10 mouse cellular contexts compared by ENCODE assay signal in the genomic region with DNA sequence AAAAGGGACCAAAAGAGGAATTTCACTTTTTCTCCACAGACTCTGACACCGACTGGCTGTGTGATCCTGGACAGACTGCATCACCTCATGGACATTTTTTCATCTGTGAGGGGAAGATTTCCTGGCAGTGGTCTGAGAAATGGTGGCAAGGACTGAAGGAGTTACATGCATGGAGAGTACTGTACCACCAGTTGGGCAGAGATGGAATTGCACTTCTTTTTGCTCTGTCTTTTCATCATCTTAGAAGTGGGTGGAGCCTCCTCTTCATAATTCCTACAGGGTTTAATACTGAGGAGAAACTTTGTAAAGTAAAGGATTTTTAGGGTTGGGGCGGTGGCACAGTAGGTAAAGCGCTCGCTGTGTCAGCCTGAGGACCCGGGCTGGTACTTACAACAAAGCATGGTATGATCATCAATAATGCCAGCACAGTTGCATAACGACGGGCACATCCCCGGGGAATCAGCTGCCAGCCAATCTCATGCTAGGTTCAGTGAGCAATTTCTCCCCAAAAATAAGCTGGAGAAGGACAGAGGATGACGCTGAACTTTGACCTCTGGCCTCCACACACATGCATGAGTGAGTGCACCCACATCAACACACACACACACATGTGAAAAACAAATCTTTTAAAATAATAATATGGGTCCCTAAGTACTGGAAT. TPM values are rescaled to one million over a fixed set of nuclear protein-coding genes. Genes with fewer than 3 reads are reported as not detected.
DNase-seq lines count a peak whose midpoint lies in the region; ATAC-seq and TF ChIP-seq lines count a peak whose summit lies in the region.
"Had no signal": no experiment of that assay in that cellular context is flagged by ENCODE, and none has a peak within 500 bp of the region (broad histone marks: within the 10 kb centered on the region; RNA-seq: fewer than 3 reads in every experiment).

No protein-coding gene starts in this region.

- TF ChIP-seq CTCF in liver, embryonic 14.5 days (IDR thresholded peaks at IDR 0.05; ENCODE audit: low read depth): peak; percentile 43

- H3K4me2 ChIP-seq in liver, embryonic 14.5 days (ENCODE audit: low read depth): no peak overlapping the region
- H3K4me2 ChIP-seq in midbrain, embryonic 11.5 days: no peak overlapping the region
- H3K4me2 ChIP-seq: heart, embryonic 15.5 days had no signal

- no peak for TF ChIP-seq EP300 in liver, embryonic 14.5 days (IDR thresholded peaks at IDR 0.05; ENCODE audit: low read depth)

- no peaks in the 10 kb centered on the region for H3K36me3 ChIP-seq in liver, embryonic 14.5 days (replicated peaks; ENCODE audit: control insufficient read depth, insufficient read depth, low read depth)
- H3K36me3 ChIP-seq in midbrain, embryonic 11.5 days (ENCODE audit: control insufficient read depth, insufficient read depth, low read length): no peaks in the 10 kb centered on the region
- H3K36me3 ChIP-seq: heart, embryonic 15.5 days had no signal

- no peaks in the 10 kb centered on the region for H3K9me3 ChIP-seq in liver, embryonic 14.5 days (ENCODE audit: control insufficient read depth, low read length)
- no peaks in the 10 kb centered on the region for H3K9me3 ChIP-seq in midbrain, embryonic 11.5 days (ENCODE audit: control insufficient read depth, low read length)
- H3K9me3 ChIP-seq: heart, embryonic 15.5 days had no signal

- no peak for ATAC-seq in liver, embryonic 14.5 days (ENCODE audit: insufficient read depth)
- peak; percentile 74 for ATAC-seq in megakaryocyte progenitor cell, adult 5-6 weeks (replicated peaks; ENCODE audit: poor library complexity)
- no peak for ATAC-seq in midbrain, embryonic 11.5 days (ENCODE audit: low FRiP score)
- ATAC-seq: forebrain, embryonic 14.5 days had no signal

- peak; percentile 34 for DNase-seq in embryo, embryonic 10 days (ENCODE audit: low spot score)
- DNase-seq in embryo, embryonic 9.5 days (ENCODE audit: extremely low spot score): no peak
- DNase-seq in liver, embryonic 14.5 days (ENCODE audit: low read depth in 3 of 3, low spot score in 3 of 3): no peak
- no peak for DNase-seq in liver
- DNase-seq in T-cell, adult 2 months (ENCODE audit: low spot score): peak; percentile 5
- no peak for DNase-seq in right cerebral cortex, adult 18-20 months
- no peak for DNase-seq in midbrain, embryonic 11.5 days (ENCODE audit: low spot score, missing footprints)

- H3K27me3 ChIP-seq in liver, embryonic 14.5 days (ENCODE audit: control insufficient read depth, insufficient read depth, low read length): no peaks in the 10 kb centered on the region
- no peaks in the 10 kb centered on the region for H3K27me3 ChIP-seq in midbrain, embryonic 11.5 days (ENCODE audit: control insufficient read depth, insufficient read depth, low read length)
- H3K27me3 ChIP-seq: heart, embryonic 15.5 days had no signal

- no peak overlapping the region for H3K9ac ChIP-seq in liver, embryonic 14.5 days (replicated peaks)
- no peak overlapping the region for H3K9ac ChIP-seq in midbrain, embryonic 11.5 days (ENCODE audit: low read length)
- H3K9ac ChIP-seq: heart, embryonic 15.5 days had no signal

- WGBS in liver, embryonic 14.5 days (ENCODE audit: insufficient replicate concordance): 76% methylated on average over 9 of the region's 9 CpGs
- WGBS in midbrain, embryonic 11.5 days: 88% methylated on average over 9 of the region's 9 CpGs

- H3K4me3 ChIP-seq in liver, embryonic 14.5 days (ENCODE audit: insufficient read depth in 1 of 2, low read depth in 2 of 2, low read length in 2 of 2): no peak overlapping the region
- H3K4me3 ChIP-seq in midbrain, embryonic 11.5 days (ENCODE audit: low read depth, low read length): no peak overlapping the region
- H3K4me3 ChIP-seq: heart, embryonic 15.5 days had no signal

- no peak overlapping the region for H3K27ac ChIP-seq in liver, embryonic 14.5 days
- no peak overlapping the region for H3K27ac ChIP-seq in midbrain, embryonic 11.5 days (ENCODE audit: low read depth, low read length)
- H3K27ac ChIP-seq: heart, embryonic 15.5 days had no signal

- peaks cover 0 to 5% of the 10 kb centered on the region in 2 experiments; a peak in 1 of 4 replicates for H3K4me1 ChIP-seq in liver, embryonic 14.5 days (replicated peaks; ENCODE audit: control insufficient read depth in 2 of 2, insufficient read depth in 2 of 2, low read length in 1 of 2)
- no peaks in the 10 kb centered on the region for H3K4me1 ChIP-seq in midbrain, embryonic 11.5 days (ENCODE audit: control insufficient read depth, insufficient read depth, low read length)
- H3K4me1 ChIP-seq: heart, embryonic 15.5 days had no signal

RNA-seq across cellular contexts. Expression of gene Ahcy, which starts 24.6 kb away (rescaled TPM):
- 88.4 and 89.4 TPM in 2 replicates for polyA plus RNA-seq in liver, embryonic 14.5 days (2012; rRNA removed)
- polyA plus RNA-seq in liver, embryonic 14.5 days (2014; fragmentation: Nextera tagmentation; extraction: Ambion mirVana): 61.3 and 65.7 TPM in 2 replicates
- total RNA-seq in megakaryocyte progenitor cell, adult 5-6 weeks (2015): 143 and 155 TPM in 2 replicates
- total RNA-seq in megakaryocyte progenitor cell, adult 5-6 weeks (2017): 103 and 109 TPM in 2 replicates
- 75.2 and 87.3 TPM in 2 replicates for polyA plus RNA-seq in midbrain, embryonic 11.5 days (2014; fragmentation: Nextera tagmentation; extraction: Ambion mirVana)

RNA-seq across cellular contexts. Expression of gene Itch, which starts 34.5 kb away (rescaled TPM):
- polyA plus RNA-seq in liver, embryonic 14.5 days (2012; rRNA removed): 4.7 and 6.0 TPM in 2 replicates
- 14.2 and 14.4 TPM in 2 replicates for polyA plus RNA-seq in liver, embryonic 14.5 days (2014; fragmentation: Nextera tagmentation; extraction: Ambion mirVana)
- total RNA-seq in megakaryocyte progenitor cell, adult 5-6 weeks (2015): 50.8 and 52.9 TPM in 2 replicates
- total RNA-seq in megakaryocyte progenitor cell, adult 5-6 weeks (2017): 48.7 and 53.4 TPM in 2 replicates
- polyA plus RNA-seq in midbrain, embryonic 11.5 days (2014; fragmentation: Nextera tagmentation; extraction: Ambion mirVana): 52.2 and 56.5 TPM in 2 replicates

Comparison
In these comparisons a context has a peak if more than half of its experiments do, and no peak if none do; other contexts are left out.
1. DNase-seq: peak in embryo, embryonic 10 days (single experiment) and T-cell, adult 2 months (single experiment); none in embryo, embryonic 9.5 days (single experiment), liver, embryonic 14.5 days (0 of 3), liver (single experiment), right cerebral cortex, adult 18-20 months (single experiment) and midbrain, embryonic 11.5 days (single experiment).